In the genomic region with DNA sequence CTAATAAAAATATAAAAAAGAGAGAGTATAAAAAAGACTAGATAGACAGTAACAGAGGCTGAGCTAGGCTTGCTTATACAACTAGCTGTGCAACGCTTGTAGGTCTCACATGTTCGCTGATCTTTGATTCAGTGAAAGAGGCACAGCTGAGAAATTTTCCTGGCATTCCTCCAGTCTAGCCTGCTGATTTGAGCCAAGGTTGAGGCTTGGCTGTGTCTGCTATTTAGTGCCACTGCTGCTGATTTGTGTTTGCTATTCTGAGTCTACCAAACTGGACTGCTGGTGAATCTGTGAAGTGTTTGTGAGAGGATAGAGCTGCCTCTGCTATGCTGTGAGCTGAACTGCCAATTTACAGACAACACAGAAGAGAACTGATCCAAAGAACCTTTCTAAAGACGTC, we compare ENCODE assay signal across 14 mouse cellular contexts.
DNase-seq lines count a peak whose midpoint lies in the region; ATAC-seq lines count a peak whose summit lies in the region.
"Had no signal": no experiment of that assay in that cellular context is flagged by ENCODE, and none has a peak within 500 bp of the region (broad histone marks: within the 10 kb centered on the region; RNA-seq: fewer than 3 reads in every experiment).

No protein-coding gene starts in this region.

- 0 out of 2 replicates have a peak, but pooled peaks cover 4% of the 10 kb centered on the region for H3K9me3 ChIP-seq in embryonic facial prominence, embryonic 14.5 days (ENCODE audit: control insufficient read depth, low read length)
- 0 out of 2 replicates have a peak, but pooled peaks cover under 1% of the 10 kb centered on the region for H3K9me3 ChIP-seq in embryonic facial prominence, embryonic 10.5 days
- H3K9me3 ChIP-seq in kidney, embryonic 14.5 days (ENCODE audit: control insufficient read depth, low read length), result peaks cover under 1% of the 10 kb centered on the region; the same call in 1 of the 2 replicates

- intact Hi-C loops in left cerebral cortex, postnatal 4 days (cut with DNase I), result no loop called here

- H3K27me3 ChIP-seq in embryonic facial prominence, embryonic 14.5 days (replicated peaks; ENCODE audit: control insufficient read depth, insufficient read depth, low read length), result no peaks in the 10 kb centered on the region
- no peaks in the 10 kb centered on the region for H3K27me3 ChIP-seq in embryonic facial prominence, embryonic 10.5 days (replicated peaks; ENCODE audit: low read depth, poor library complexity, severe bottlenecking)
- H3K27me3 ChIP-seq in kidney, embryonic 14.5 days (ENCODE audit: control insufficient read depth, insufficient read depth, low read length), result no peaks in the 10 kb centered on the region
- H3K27me3 ChIP-seq: hindbrain, embryonic 12.5 days; Patski had no signal

- H3K4me2 ChIP-seq in embryonic facial prominence, embryonic 14.5 days (ENCODE audit: low read depth, low read length), result no peak overlapping the region
- no peak overlapping the region for H3K4me2 ChIP-seq in kidney, embryonic 14.5 days (replicated peaks; ENCODE audit: low read depth, low read length)
- H3K4me2 ChIP-seq: hindbrain, embryonic 12.5 days had no signal

- no peak for ATAC-seq in embryonic facial prominence, embryonic 14.5 days (ENCODE audit: low read depth)
- ATAC-seq in kidney, embryonic 14.5 days (ENCODE audit: low FRiP score, low TSS enrichment), result no peak
- ATAC-seq: Patski had no signal

- no peak overlapping the region for H3K27ac ChIP-seq in embryonic facial prominence, embryonic 14.5 days (replicated peaks; ENCODE audit: low read depth, low read length)
- H3K27ac ChIP-seq in embryonic facial prominence, embryonic 10.5 days (replicated peaks), result no peak overlapping the region
- no peak overlapping the region for H3K27ac ChIP-seq in kidney, embryonic 14.5 days (ENCODE audit: low read depth, low read length)
- H3K27ac ChIP-seq: hindbrain, embryonic 12.5 days; liver, embryonic 14.5 days; stomach, postnatal 0 days had no signal

- no peaks in the 10 kb centered on the region for H3K4me1 ChIP-seq in embryonic facial prominence, embryonic 14.5 days (ENCODE audit: control insufficient read depth, insufficient read depth, low read length)
- H3K4me1 ChIP-seq in embryonic facial prominence, embryonic 10.5 days, result no peaks in the 10 kb centered on the region
- H3K4me1 ChIP-seq in kidney, embryonic 14.5 days (ENCODE audit: control insufficient read depth, insufficient read depth, low read length), result no peaks in the 10 kb centered on the region
- H3K4me1 ChIP-seq: hindbrain, embryonic 12.5 days had no signal

- DNase-seq in embryonic facial prominence, embryonic 14.5 days (ENCODE audit: low spot score), result peak; percentile 54
- DNase-seq in embryonic facial prominence, embryonic 10.5 days (ENCODE audit: low spot score), result no peak
- peak; percentile 4 for DNase-seq in left cerebral cortex, postnatal 4 days
- DNase-seq in left cerebral cortex, adult 18-20 months (ENCODE audit: low spot score in 2 of 2), result no peak
- peak; percentile 27 for DNase-seq in adrenal gland, postnatal 14 days
- DNase-seq in lung, postnatal 25 days (ENCODE audit: low spot score), result peak; percentile 49
- DNase-seq in spleen, adult 12 weeks (ENCODE audit: low spot score), result no peak
- DNase-seq: kidney, postnatal 36 days; right cerebral cortex, postnatal 4 days had no signal

- 77% methylated on average over 3 of the region's 3 CpGs for WGBS in embryonic facial prominence, embryonic 14.5 days
- 85% methylated on average over 3 of the region's 3 CpGs for WGBS in embryonic facial prominence, embryonic 10.5 days
- 81% methylated on average over 3 of the region's 3 CpGs for WGBS in kidney, embryonic 14.5 days

- H3K4me3 ChIP-seq in embryonic facial prominence, embryonic 14.5 days (ENCODE audit: low read depth, low read length), result no peak overlapping the region
- H3K4me3 ChIP-seq in embryonic facial prominence, embryonic 10.5 days, result no peak overlapping the region
- no peak overlapping the region for H3K4me3 ChIP-seq in kidney, embryonic 14.5 days (ENCODE audit: low read length)
- H3K4me3 ChIP-seq: hindbrain, embryonic 12.5 days had no signal

- no peaks in the 10 kb centered on the region for H3K36me3 ChIP-seq in embryonic facial prominence, embryonic 14.5 days (ENCODE audit: control insufficient read depth, insufficient read depth, low read length)
- no peaks in the 10 kb centered on the region for H3K36me3 ChIP-seq in embryonic facial prominence, embryonic 10.5 days (replicated peaks)
- no peaks in the 10 kb centered on the region for H3K36me3 ChIP-seq in kidney, embryonic 14.5 days (ENCODE audit: control insufficient read depth, insufficient read depth, low read length)
- H3K36me3 ChIP-seq: hindbrain, embryonic 12.5 days had no signal

- H3K9ac ChIP-seq in embryonic facial prominence, embryonic 14.5 days (ENCODE audit: low read depth, low read length), result no peak overlapping the region
- no peak overlapping the region for H3K9ac ChIP-seq in kidney, embryonic 14.5 days (ENCODE audit: low read depth, low read length)
- H3K9ac ChIP-seq: hindbrain, embryonic 12.5 days; liver, embryonic 14.5 days had no signal

Comparison
In these comparisons a context has a peak if more than half of its experiments do, and no peak if none do; other contexts are left out.
1. DNase-seq: peak in embryonic facial prominence, embryonic 14.5 days (single experiment), left cerebral cortex, postnatal 4 days (single experiment), adrenal gland, postnatal 14 days (single experiment) and lung, postnatal 25 days (single experiment); none in embryonic facial prominence, embryonic 10.5 days (single experiment), left cerebral cortex, adult 18-20 months (0 of 2) and spleen, adult 12 weeks (single experiment).